Mouse (Mus musculus) cerebellum, postnatal 10 days (tissue): ENCODE data around the gene Cd7.
A peak's percentile ranks its signal among the peaks of the same experiment; 100 is the strongest.
"Not testable (repeated sequence)": the region's sequence is repeated elsewhere in the genome, so short reads cannot be mapped to it uniquely, and the experiment has no call there.

Experiments
- DNase-seq, 2 experiments: peaks; one replicate each; pipeline ENCODE4 v3.0.0; 2021; ENCODE audit warnings: mixed read lengths in 2 of 2

The Cd7 gene

DNA sequence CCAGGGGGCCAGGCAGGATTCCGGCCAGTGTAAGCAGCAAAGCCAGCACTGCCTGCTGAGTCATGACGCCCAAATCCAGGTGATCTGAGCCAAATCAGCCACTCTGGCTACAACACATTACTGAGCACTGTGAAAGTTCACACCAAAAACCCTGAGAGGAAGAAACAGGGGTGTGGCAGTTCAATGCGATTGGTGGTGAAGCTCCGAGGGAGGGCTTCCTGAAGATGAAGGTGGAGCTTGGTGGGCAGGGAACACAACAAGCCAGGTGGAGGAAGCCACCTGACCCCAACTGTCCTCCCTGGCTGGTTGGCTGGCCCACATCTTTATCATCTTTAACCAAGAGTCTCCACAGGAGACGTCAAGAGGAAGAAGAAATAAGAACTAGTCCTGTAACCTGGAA lies at the start of gene Cd7:
TSS of gene Cd7 (minus strand) at position 117 of the 400 bp plus-strand sequence.
- DNase-seq, result no peak

DNA sequence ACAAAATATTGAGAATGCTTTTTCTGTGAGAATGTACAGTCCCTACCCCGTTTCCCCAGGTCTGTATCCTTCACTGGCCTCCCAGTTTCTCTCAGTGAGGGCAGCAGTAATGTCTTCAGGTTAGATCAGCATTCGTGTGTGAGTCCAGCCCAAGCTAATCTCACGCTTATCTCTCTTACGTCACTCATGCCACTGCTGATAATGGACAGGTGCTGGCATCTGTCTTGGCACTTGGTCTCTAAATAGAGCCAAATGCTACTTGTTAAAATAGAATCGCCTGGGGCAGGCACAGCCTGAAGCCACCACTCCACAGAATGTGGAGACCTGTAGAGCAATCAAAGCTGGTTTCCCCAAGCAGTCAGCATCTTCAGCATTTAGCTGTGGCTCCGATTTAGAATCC lies 49.8 kb upstream of the Cd7 start:
- DNase-seq, result no peak

DNA sequence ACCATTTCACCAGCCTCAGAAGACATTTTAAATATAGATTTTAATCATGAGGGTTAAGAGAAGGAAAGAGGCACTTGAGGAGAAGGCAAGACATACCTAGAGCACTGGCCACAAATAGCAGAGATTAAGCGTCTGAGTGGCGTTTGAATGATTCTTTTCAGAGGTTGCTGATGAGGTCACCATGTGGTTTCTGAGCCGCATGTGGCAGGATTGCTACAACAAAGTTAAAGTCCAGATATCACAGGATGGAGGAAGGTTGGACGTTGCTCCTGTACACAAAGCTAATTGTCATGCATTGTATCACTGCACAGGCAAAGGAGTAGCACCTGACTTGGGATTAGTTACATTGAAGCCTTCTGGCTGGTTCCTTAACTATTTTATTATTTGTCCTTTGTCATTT lies 47.1 kb upstream of the Cd7 start:
- no peak for DNase-seq

DNA sequence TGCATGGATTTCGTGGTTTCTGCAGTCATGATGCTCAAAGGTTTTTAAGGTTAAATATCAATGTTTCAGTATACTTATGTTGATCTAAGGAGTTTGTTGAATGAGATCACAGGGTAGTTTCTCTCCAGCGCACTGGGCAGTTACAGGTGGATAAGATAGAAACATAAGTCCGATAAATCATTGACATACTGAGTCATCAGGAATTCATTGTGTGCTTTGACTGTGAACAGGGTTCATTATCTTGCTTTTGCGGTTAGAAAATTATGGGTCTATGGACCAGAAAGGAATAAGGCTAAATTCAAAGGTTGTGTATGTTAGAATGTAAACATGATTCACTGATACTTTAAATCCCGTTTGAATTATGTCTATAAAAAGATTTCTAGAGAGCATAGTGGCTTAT lies 46.0 kb upstream of the Cd7 start:
- no peak for DNase-seq

DNA sequence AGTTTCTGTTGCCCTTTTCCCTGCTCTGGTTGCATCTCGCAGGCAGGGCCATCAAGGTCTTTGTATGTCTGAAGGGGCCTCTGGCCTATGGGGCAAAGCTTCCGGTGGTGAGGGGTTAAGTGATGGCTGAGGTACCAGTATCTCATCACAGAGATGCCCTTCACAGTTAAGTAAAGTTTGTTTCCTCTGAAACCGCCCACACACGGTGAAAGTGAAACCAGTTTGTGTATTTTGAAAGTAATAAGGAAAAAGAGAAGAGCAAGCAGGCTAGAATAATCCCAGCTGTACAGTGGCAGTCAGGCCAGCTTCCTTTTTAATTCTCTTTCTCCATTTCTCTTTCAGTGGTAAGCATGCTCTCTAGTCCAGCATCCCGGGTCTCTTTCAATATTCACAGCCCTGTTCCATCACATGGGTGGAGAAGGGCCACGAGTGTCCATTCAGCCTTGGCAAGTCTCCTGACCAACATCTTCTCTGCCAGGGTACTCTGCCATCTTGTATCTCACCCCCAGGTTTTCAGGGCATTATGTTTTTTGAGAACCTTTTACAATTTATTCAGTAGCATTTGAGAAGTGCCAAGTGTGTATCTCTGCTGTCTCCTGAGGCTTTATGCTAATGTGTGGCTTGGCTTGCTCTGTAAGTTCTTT lies 43.8 kb upstream of the Cd7 start:
- DNase-seq, result peak; percentile 15 to 20

DNA sequence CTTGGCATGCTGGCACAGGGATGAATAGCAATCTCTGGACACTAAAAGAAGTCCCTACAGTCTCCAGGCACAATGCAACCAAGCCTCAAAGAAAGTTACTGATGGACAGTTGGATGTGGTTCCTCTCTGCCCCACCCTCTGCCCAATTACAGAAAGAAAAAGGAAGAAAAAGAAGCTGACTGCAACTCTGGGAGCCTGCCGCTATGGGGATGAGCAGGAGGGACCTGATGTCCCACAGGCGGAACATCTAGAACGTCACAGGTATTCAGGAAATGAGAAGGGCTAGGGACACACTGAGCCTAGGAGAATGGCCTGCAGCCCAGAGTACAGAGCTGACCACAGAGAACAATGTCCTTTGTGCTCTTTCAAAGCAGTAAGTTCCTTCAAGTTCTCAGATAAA lies 43.0 kb upstream of the Cd7 start:
- no peak for DNase-seq

DNA sequence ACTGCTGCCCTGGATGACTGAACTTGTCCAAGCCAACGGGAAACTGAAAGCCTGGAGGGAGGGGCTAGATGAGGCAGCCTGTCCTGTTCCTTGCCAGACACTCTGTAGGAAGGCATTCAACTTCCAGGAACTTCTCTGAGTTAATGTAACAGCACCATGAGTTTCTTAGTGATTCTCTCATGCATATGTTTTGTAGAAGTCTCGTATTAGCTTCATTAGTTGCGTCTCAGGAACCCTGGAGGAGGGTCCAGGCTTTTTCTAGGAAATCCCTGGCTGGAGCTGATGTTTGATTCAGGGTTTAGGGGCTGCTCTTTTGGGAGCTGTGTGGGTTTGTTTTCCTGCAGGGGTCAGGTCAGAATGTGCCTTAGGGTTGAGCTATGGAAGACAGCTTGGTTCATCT lies 41.9 kb upstream of the Cd7 start, which contains the start of gene Sectm1a:
TSS of gene Sectm1a (minus strand) at position 101 of the 400 bp plus-strand sequence.
- DNase-seq, result no peak

DNA sequence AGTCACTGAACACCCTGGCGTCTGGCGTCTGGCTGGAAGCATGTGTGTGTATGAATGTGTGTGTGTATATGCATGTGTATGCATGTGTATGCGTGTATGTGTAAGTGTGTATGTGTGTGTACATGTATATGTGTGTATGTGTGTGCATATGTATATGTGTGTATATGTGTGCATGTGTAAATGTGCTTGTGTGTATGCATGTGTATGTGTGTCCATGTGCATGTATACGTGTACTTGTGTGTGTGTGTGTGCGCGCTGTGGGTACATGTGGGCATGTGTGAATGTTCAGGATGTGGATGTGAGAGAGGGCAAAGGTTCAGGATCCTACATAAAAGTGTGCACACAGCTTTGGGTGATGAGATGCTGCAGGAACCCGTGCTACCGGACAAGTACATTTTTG lies 41.1 kb upstream of the Cd7 start:
- DNase-seq, result no peak

DNA sequence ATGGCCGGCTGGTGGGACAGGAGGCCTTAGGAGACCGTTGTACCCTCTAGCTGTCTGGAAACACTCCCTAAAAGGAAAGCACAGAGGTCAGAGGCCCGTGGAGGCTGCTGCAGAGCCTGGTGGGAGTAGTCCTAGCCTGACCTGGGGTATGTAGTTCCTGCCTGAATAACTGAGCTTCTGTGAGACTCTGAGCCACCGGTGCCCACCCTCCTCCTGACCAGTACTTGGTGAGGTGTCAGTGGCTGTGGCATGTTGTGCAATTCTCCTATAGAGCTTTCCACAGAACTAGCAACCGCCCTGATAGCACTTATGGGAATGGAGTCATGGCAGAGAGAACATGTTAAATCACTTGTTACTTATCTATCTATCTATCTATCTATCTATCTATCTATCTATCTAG lies 36.4 kb upstream of the Cd7 start:
- DNase-seq, result no peak

DNA sequence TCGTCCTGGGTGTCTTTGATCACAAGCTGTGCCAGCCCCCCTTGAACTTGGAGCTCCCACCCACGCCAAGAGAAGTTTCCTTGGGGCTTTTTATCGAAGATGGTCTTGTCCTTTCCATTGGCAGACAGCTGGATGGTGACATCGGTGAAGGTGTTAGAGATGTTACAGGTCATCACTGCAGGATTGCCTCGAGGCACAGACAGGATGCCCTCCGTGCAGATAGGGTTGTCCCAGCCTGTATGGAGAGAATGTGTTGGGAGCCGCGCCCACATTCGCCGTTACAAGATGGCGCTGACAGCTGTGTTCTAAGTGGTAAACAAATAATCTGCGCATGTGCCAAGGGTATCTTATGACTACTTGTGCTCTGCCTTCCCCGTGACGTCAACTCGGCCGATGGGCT lies 30.4 kb upstream of the Cd7 start:
- DNase-seq, result not testable (repeated sequence)

DNA sequence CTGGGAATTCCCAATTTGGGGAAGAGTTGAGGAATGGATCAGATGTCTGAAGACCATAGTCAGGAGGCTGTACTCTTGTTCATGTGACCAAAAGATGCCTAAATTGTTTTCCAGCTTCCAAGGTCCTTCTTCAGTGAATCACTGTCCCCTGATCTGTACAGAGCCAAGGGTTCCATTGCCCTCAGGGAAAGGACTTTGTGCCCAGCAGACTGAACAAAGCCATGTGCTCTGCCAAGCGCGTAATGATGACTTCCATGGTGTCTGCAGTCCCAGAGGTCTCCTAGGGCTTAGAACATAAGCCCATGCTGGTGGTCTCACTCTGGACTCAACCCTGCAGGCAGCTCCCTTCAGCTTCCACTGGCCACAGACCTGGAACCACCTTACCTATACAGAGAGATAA lies 28.7 kb upstream of the Cd7 start:
- DNase-seq, result no peak

DNA sequence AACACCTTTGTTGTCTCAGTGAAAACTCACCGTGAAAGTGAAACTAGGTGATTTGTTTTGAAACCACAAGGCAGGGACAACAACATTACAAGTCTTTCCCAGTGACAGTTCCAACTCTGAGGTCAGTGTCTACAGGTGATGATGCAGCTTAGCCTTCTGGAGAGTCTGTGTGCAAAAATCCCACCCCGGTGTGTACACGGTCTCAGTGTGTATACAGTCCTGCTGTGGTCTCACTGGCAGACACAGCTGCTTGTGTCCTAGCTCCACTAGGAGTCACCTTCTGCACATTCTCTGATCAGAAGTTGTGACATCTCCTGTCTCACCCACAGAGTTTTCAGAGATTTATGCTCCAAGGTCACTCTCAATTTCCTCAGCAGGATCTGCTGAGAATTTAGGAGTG lies 25.0 kb upstream of the Cd7 start:
- no peak for DNase-seq

DNA sequence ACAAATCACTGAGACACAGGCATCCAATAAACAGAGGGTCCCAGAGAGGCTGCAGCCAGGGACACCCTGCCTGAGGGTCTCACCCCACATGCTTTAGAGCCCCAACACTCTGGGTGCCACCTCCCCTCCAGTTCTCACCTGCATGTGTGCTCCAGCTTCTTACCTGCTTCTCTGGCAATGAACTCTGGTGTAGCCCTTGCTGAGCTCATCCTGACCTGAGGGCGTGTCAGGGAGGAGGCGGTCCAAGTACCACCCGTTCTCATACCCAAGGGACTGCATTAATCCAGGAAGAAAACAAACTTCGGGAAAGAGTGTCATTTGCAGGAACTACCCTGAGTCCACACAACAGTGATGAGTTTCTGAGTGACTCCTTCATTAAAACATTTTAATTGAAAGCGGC lies 24.2 kb upstream of the Cd7 start, which contains the start of gene Sectm1b:
TSS of gene Sectm1b (minus strand) at position 191 of the 400 bp plus-strand sequence.
- DNase-seq, result no peak

DNA sequence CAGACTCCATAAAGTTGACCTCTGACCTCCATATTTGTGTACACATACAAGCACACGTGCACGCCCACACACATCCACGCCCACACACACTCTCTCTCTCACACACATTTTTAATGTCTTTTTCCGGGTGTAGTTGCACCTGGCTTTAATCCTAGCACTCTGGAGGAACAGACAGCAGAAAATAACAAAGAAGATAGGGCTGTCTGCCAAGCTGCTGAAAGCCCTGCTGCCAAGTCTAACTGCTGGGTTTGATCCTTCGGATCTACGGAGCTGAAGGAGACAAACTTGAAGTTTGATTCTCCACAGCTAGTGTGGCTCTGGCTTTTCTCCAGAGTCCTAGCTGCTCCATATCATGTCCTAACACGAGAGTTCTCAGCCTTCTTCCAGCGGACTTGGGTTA lies 22.4 kb upstream of the Cd7 start:
- no peak for DNase-seq

DNA sequence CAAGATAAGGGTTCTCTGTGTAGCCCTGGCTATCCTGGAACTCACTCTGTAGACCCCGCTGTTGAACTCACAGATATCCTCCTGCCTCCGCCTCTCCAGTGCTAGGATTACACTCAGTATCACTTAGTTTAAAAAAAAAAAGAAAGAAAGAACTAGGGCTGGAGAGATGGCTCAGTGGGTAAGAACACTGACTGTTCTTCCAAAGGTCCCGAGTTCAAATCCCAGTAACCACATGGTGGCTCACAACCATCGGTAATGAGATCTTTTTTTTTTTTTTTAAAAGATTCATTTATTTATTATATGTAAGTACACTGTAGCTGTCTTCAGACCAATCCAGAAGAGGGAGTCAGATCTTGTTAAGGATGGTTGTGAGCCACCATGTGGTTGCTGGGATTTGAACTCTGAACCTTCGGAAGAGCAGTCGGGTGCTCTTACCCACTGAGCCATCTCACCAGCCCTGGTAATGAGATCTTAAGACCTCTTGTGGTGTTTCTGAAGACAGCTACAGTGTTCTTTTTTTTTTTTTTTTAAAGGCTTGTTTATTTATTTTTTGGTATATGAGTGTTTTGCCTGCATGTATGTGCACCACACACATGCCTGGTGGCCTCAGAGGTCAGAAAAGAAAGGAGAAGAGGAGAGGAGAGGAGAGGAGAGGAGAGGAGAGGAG lies 21.3 kb upstream of the Cd7 start:
- DNase-seq, result not testable (repeated sequence)

DNA sequence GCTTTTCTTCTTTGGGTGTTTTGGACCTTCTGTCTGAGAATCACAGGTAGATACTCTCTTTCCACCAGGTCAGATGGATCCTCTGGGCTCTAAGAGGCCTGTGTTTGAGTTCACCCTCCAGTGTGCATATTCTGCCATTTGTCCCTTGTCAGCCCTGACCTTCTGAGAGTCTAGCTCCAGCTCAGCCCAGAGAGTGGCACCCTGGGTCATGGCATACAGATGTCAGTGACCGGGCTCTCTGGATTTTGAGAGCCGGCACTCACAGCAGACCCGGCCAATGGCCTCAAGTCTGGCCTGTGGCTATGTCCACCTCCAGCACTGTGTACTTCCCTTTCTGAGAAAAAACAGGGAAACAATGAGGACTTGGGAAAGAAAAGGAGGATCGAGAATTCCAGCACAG lies 20.3 kb upstream of the Cd7 start:
- no peak for DNase-seq

DNA sequence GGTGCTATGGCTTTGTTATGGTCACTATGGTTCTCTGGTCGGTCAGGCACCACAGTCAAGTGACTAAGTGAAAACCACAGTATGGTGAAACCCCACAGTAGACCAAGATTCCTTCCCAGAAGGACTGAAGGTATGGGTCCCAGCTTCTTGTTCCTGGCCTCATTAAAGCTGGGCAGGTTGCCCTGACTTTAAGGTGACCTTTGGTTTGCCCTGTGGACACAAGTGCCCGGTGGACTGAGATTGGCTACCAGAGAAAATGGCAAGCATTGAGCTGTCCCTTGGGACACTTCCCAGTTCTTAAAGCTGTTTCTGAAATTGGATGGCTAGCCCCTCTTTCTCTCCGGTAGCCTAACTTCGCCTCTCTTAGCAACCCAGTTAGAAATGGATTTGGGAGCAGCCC lies 19.7 kb upstream of the Cd7 start:
- DNase-seq, result no peak

DNA sequence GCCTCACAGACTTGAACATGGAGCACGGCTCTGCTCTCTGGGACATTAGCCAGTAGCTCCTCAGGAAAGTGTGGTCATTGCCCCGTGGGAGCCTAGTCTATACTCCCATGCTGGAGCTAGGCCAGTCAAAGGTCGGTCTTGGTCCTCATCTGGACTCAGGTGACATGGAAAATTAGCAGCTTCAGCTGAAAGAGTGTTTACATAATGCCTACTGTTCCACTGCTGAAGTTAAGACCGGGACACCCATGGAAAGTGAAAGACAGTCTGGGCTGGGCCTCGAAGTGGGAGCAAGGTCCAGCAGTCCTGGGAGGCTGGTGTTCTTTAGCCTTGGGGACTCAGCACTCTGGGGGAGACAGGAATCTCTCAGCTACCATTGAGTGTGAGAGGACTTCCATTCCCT lies 18.9 kb upstream of the Cd7 start:
- DNase-seq, result no peak

DNA sequence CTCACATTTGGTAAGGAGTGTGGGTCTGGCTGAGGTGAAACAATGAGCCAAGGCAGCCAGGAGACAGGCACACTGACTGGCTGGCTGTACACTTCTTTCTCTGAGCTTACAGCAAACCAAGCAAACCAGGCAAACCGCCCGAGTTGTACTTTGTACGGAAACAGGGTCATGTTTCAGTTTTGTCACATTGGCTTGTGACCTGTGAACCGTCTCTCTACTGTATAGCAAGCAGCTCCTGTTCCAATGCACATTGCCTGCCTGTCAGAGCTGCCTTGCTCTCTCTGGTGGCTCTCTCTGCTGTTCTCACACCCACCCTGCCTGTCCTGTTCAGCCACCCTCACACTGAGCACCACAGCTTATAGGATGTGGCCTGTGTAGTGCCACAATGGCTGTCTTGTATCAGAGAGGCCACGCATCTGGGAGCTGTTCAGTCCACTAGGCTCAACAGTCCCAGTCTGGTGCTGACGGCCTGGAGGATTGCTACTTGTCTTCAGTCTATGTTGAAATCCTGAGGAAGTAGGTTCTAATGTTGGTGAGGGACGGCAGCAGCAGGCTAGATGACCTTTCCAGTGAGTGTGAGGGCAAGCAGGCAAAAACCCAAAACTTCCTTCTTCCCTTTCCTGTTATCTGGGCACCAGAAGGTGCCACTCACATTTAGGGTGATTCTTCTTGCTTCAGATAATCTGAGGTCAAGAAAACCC lies 17.5 kb upstream of the Cd7 start:
- DNase-seq, result no peak

DNA sequence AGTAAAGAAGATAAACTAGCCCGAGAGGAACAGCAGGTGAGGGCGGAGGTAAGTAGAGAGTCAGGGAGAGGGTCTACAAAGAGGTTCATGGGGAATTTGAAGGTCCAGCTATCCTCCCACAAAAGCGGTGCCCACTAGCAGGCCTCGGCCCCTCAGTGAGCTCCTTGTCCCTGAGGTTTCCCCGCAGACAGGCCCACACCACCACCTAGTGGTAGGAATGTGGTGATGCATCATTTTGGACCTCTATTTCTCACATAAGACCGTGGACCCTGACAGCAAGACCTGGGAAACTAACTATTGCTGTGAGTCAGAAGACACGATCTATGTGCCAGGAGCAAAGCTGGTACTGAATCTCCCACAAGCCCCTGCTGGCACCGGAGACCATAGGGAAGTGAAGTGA lies 14.3 kb upstream of the Cd7 start:
- DNase-seq, result peak; percentile 89 to 91

DNA sequence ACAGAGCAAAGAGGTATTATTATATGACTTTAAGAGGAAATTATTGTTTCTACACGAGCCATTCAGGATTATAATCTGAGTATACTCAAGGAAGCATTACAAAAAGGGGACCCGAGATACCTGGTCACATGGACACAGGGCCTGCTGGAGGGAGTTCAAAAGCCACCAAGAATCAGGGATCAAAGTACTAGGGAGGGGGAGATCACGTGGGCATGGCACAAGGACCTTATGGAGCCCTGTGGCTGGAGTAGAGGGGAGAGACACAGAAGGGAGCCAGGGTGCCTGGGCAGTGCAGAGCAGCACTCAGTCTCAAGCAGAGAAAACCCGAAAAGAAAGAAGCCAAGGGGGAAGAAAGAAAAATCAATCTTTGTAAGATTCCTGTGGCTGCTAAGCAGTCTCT lies 13.2 kb upstream of the Cd7 start:
- DNase-seq, result no peak

DNA sequence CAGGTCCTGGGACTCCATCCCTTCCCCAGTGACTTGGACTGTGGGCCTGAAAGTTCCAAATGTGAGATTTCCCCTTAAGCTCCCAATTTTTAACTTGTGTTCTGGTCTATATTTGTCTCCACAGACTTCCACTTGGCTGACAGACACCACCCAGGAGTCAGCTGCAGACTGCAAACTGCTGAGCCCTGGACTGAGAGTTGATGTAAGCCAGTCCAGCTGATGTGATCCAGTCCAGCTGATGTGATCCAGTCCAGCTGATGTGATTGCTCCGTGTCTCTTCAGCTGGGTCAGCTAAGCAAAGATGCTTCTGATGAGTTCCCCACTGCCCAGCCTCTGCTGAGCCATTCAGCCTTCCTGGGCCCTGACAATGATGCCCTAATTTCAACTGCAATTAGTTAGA lies 12.6 kb upstream of the Cd7 start:
- no peak for DNase-seq

DNA sequence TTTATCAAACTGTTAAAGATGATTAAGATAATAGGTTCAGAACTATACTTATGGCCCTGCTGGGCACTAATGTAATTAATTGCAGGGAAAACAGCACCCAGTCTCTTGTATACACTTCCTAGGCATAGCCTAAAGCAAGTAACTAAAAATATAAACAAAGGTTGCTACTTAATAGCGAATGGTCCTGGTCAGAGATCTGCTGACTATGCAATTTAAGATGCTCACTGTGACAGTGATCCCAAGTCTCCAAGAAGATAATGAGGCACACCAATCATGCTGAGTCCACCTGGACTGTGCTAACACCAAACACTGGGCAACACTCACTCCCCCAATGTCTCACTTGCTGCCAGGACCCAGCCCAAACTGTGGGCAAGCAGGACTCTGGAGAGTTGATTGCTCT lies 10.6 kb upstream of the Cd7 start:
- DNase-seq, result no peak

DNA sequence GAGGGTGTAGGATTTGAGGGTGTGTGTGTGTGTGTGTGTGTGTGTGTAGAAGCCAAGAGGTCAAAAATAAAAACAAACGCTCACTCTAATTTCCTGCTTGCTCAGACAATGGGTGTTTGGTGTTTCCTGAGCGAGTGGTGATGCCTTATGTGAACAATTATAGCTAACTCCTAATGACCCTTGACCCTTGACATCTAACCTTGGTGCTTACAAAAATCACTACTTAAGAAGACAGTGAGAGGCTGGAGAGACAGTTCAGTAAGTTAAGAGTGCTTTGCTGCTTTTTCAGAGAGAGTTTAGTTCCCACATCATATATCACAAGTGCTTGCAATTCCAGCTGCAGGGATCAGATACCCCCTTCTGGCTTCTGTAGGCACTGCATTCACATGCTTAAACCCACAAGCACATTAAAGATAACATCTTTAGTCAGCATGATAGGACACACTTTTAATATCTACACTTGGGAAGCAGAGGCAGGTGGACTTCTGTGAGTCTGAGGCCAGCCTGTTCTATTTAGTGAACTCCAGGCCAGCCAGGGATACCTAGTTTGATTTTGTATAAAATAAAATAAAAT lies 8.7 kb upstream of the Cd7 start:
- no peak for DNase-seq
